Mouse (Mus musculus) MEL (cell line): ENCODE measurements at regions not wholly inside any gene's neighbourhood (a gene's known extent, or its start where the extent isn't known, plus 50 kb on each side); places are given as distances from the start of the nearest gene placed in this dataset.

ENCODE experiments used
- DNase-seq: peaks from one replicate; pipeline ENCODE4 v3.0.0; 2011; ENCODE audit warnings: low read depth, low spot score
- H3K27ac ChIP-seq: 2 replicates; pipeline ENCODE4 v1.5.1; 2012; ENCODE audit warnings: low read depth, mild to moderate bottlenecking, control low read depth, low read length, moderate library complexity; ENCODE audit not compliant: control insufficient read depth
- H3K27me3 ChIP-seq, 2 experiments: fragments of 150-350 bp in 1 of 2; sonication (generic) in 1 of 2; 2 replicates each; pipeline ENCODE4 v1.6.1; 2012; ENCODE audit warnings: low read length in 2 of 2, mild to moderate bottlenecking in 2 of 2, improper control_type of control experiment in 1 of 2, moderate library complexity in 1 of 2; ENCODE audit not compliant: insufficient read depth in 2 of 2, control insufficient read depth in 1 of 2
- H3K36me3 ChIP-seq, 2 experiments: 2 replicates each; pipeline ENCODE4 v1.6.1; 2012 to 2014; ENCODE audit warnings: low read length in 2 of 2, improper control_type of control experiment in 1 of 2, inconsistent platforms in 1 of 2, mild to moderate bottlenecking in 1 of 2; ENCODE audit not compliant: insufficient read depth in 2 of 2, control insufficient read depth in 1 of 2
- H3K4me1 ChIP-seq, 2 experiments: fragments of 150-350 bp in 1 of 2; sonication (generic) in 1 of 2; 2 replicates each; pipeline ENCODE4 v1.6.1; 2012; ENCODE audit warnings: low read length in 2 of 2, improper control_type of control experiment in 1 of 2, mild to moderate bottlenecking in 1 of 2; ENCODE audit not compliant: insufficient read depth in 2 of 2, control insufficient read depth in 1 of 2
- H3K4me3 ChIP-seq, 2 experiments: fragments of 150-350 bp in 1 of 2; sonication (generic) in 1 of 2; 2 replicates each; pipeline ENCODE4 v1.5.1; 2012; ENCODE audit warnings: low read depth in 2 of 2, low read length in 2 of 2, mild to moderate bottlenecking in 2 of 2, moderate library complexity in 2 of 2, control low read depth in 1 of 2, improper control_type of control experiment in 1 of 2; ENCODE audit not compliant: control insufficient read depth in 1 of 2, insufficient read depth in 1 of 2
- H3K79me2 ChIP-seq: 2 replicates; pipeline ENCODE4 v1.6.1; 2012; ENCODE audit warnings: mild to moderate bottlenecking, low read length, moderate library complexity; ENCODE audit not compliant: control insufficient read depth, poor library complexity, insufficient read depth
- H3K9ac ChIP-seq: 2 replicates; pipeline ENCODE4 v1.6.1; 2012; ENCODE audit warnings: low read depth, mild to moderate bottlenecking, control low read depth, low read length, moderate library complexity; ENCODE audit not compliant: control insufficient read depth, poor library complexity, severe bottlenecking
- H3K9me3 ChIP-seq: fragments of 150-350 bp; sonication (generic); replicated peaks from 2 replicates; pipeline ENCODE4 v1.6.1; 2012; ENCODE audit warnings: mild to moderate bottlenecking, low read length, improper control_type of control experiment, moderate library complexity; ENCODE audit not compliant: insufficient read depth
- CHD2 ChIP-seq: IDR thresholded peaks from 2 replicates; pipeline ENCODE4 v1.6.1; 2011; ENCODE audit warnings: low read length, improper control_type of control experiment
- ELF1 ChIP-seq: IDR thresholded peaks from 2 replicates; pipeline ENCODE4 v1.6.1; 2014; ENCODE audit warnings: low read depth, mild to moderate bottlenecking, inconsistent platforms, low read length, improper control_type of control experiment, moderate library complexity
- EP300 ChIP-seq, 2 experiments: IDR thresholded peaks; 2 replicates each; pipeline ENCODE4 v1.6.1; 2011; ENCODE audit warnings: improper control_type of control experiment in 2 of 2, low read length in 2 of 2, low read depth in 1 of 2, mild to moderate bottlenecking in 1 of 2
- GABPA ChIP-seq: IDR thresholded peaks from 2 replicates; pipeline ENCODE4 v1.6.1; 2012; ENCODE audit warnings: low read depth, mild to moderate bottlenecking, inconsistent platforms, low read length, improper control_type of control experiment, moderate library complexity
- HCFC1 ChIP-seq: IDR thresholded peaks from 2 replicates; pipeline ENCODE4 v1.6.1; 2012; ENCODE audit warnings: low read depth, mild to moderate bottlenecking, inconsistent platforms, low read length, improper control_type of control experiment, moderate library complexity
- JUND ChIP-seq: IDR thresholded peaks from 2 replicates; pipeline ENCODE4 v1.6.1; 2011; ENCODE audit warnings: low read depth, mild to moderate bottlenecking, improper control_type of control experiment, low read length
- KAT2A ChIP-seq: conservative IDR thresholded peaks from 2 replicates; pipeline ENCODE4 v1.6.1; 2012; ENCODE audit warnings: low read depth, low read length, improper control_type of control experiment, inconsistent platforms
- MAX ChIP-seq: IDR thresholded peaks from 2 replicates; pipeline ENCODE4 v1.6.1; 2011; ENCODE audit warnings: low read length, improper control_type of control experiment
- MEF2A ChIP-seq: IDR thresholded peaks from 2 replicates; pipeline ENCODE4 v1.6.1; 2014; ENCODE audit warnings: low read depth, mild to moderate bottlenecking, inconsistent platforms, low read length, improper control_type of control experiment; ENCODE audit not compliant: poor library complexity, insufficient replicate concordance, severe bottlenecking; ENCODE audit errors: extremely low read depth
- POLR2AphosphoS2 ChIP-seq: IDR thresholded peaks from 2 replicates; pipeline ENCODE4 v1.6.1; 2011; ENCODE audit warnings: low read length, improper control_type of control experiment
- POLR2AphosphoS5 ChIP-seq: IDR thresholded peaks from 2 replicates; pipeline ENCODE4 v1.6.1; 2012; ENCODE audit warnings: low read depth, borderline replicate concordance, mild to moderate bottlenecking, inconsistent platforms, low read length, moderate library complexity, mixed read lengths
- RCOR1 ChIP-seq: IDR thresholded peaks from 2 replicates; pipeline ENCODE4 v1.6.1; 2012; ENCODE audit warnings: low read depth, mild to moderate bottlenecking, inconsistent platforms, low read length, improper control_type of control experiment
- SIN3A ChIP-seq: IDR thresholded peaks from 2 replicates; pipeline ENCODE4 v1.6.1; 2012; ENCODE audit warnings: low read length, improper control_type of control experiment, inconsistent platforms
- TAL1 ChIP-seq: IDR thresholded peaks from 2 replicates; pipeline ENCODE4 v1.6.1; 2012; ENCODE audit warnings: mild to moderate bottlenecking, inconsistent platforms, low read length, moderate library complexity, mixed read lengths
- TBP ChIP-seq: IDR thresholded peaks from 2 replicates; pipeline ENCODE4 v1.8.0; 2011; ENCODE audit warnings: low read depth, low read length, improper control_type of control experiment
- USF1 ChIP-seq: IDR thresholded peaks from 2 replicates; pipeline ENCODE4 v1.6.1; 2014; ENCODE audit warnings: low read depth, mild to moderate bottlenecking, inconsistent platforms, low read length, improper control_type of control experiment, moderate library complexity
- USF2 ChIP-seq, 2 experiments: IDR thresholded peaks; 2 replicates each; pipeline ENCODE4 v1.6.1; 2011 to 2012; ENCODE audit warnings: improper control_type of control experiment in 2 of 2, low read length in 2 of 2, borderline replicate concordance in 1 of 2, inconsistent platforms in 1 of 2, low read depth in 1 of 2, mild to moderate bottlenecking in 1 of 2; ENCODE audit not compliant: insufficient read depth in 1 of 2
- ZMIZ1 ChIP-seq: IDR thresholded peaks from 2 replicates; pipeline ENCODE4 v1.6.1; 2012; ENCODE audit warnings: low read depth, mild to moderate bottlenecking, inconsistent platforms, low read length, improper control_type of control experiment, moderate library complexity
- ZNF384 ChIP-seq: IDR thresholded peaks from 2 replicates; pipeline ENCODE4 v1.6.1; 2012; ENCODE audit warnings: low read depth, mild to moderate bottlenecking, inconsistent platforms, low read length, improper control_type of control experiment

GRCm38 (mm10) chr13:57249851-57250250 lies 354.1 kb upstream of the Trpc7 start:
- no peaks in the 10 kb centered on the region for H3K9me3 ChIP-seq
- no peak for DNase-seq

GRCm38 (mm10) chr13:57249401-57249800 lies 353.6 kb upstream of the Trpc7 start:
- Histone ChIP-seq H3K4me3 (no peak overlapping the region), H3K27me3 (no peaks in the 10 kb centered on the region), H3K79me2 (no peaks in the 10 kb centered on the region), H3K36me3 (no peaks in the 10 kb centered on the region), H3K9me3 (no peaks in the 10 kb centered on the region), H3K27ac (no peak overlapping the region), H3K9ac (no peak overlapping the region), H3K4me1 (no peaks in the 10 kb centered on the region)
- TF ChIP-seq JUND (no peak), KAT2A (no peak), MEF2A (no peak), ZMIZ1 (no peak), EP300 (IDR thresholded peaks at IDR 0.05; ENCODE audit: low read depth in 1 of 2, low read length in 2 of 2) (no peak), POLR2AphosphoS5 (no peak), TBP (no peak), MAX (no peak), TAL1 (no peak), HCFC1 (no peak), CHD2 (no peak)
- no peak for DNase-seq

More at GRCm38 (mm10) chr13:57249851-57250250, 354.1 kb upstream of the Trpc7 start:
- no peak overlapping the region for H3K27ac ChIP-seq
- TF ChIP-seq USF1 = no peak
- no peak for TF ChIP-seq ZNF384
- TF ChIP-seq GABPA = no peak
- no peak for TF ChIP-seq CHD2
- TF ChIP-seq SIN3A = no peak
- no peak for TF ChIP-seq KAT2A
- no peak for TF ChIP-seq POLR2AphosphoS2
- TF ChIP-seq RCOR1 = no peak
- TF ChIP-seq USF2 (IDR thresholded peaks at IDR 0.05; ENCODE audit: borderline replicate concordance in 1 of 2, insufficient read depth in 1 of 2, low read depth in 1 of 2, low read length in 2 of 2) = no peak
- TF ChIP-seq ELF1 = no peak
- no peaks in the 10 kb centered on the region for H3K4me1 ChIP-seq
- no peaks in the 10 kb centered on the region for H3K36me3 ChIP-seq
- H3K79me2 ChIP-seq = no peaks in the 10 kb centered on the region
- no peaks in the 10 kb centered on the region for H3K27me3 ChIP-seq
- H3K9ac ChIP-seq = no peak overlapping the region
- H3K4me3 ChIP-seq = no peak overlapping the region
